Mouse (Mus musculus) hindbrain, embryonic 11.5 days (tissue): ENCODE measurements at regions not wholly inside any gene's neighbourhood (a gene's known extent, or its start where the extent isn't known, plus 50 kb on each side); places are given as distances from the start of the nearest gene placed in this dataset.

ENCODE experiments used
- ATAC-seq: fragments of 200-750 bp; cut with Nextera tagmentation; 2 replicates; pipeline ENCODE4 v1.8.0; 2017; ENCODE audit warnings: mild to moderate bottlenecking, moderate TSS enrichment, moderate library complexity; ENCODE audit not compliant: low FRiP score
- DNase-seq: peaks from one replicate; pipeline ENCODE4 v3.0.0-alpha.2; 2015; ENCODE audit warnings: low spot score
- H3K27ac ChIP-seq: fragments of 300-500 bp; sonication (generic); 2 replicates; pipeline ENCODE4 v1.5.1; 2014; ENCODE audit warnings: mild to moderate bottlenecking, low read depth, low read length
- H3K27me3 ChIP-seq: fragments of 300-500 bp; sonication (generic); 2 replicates; pipeline ENCODE4 v1.6.1; 2014; ENCODE audit warnings: mild to moderate bottlenecking, low read length, moderate library complexity, mixed read lengths; ENCODE audit not compliant: control insufficient read depth, insufficient read depth
- H3K36me3 ChIP-seq: fragments of 300-500 bp; sonication (generic); 2 replicates; pipeline ENCODE4 v1.6.1; 2014; ENCODE audit warnings: mild to moderate bottlenecking, low read length, moderate library complexity, mixed read lengths; ENCODE audit not compliant: control insufficient read depth, insufficient read depth
- H3K4me1 ChIP-seq: fragments of 300-500 bp; sonication (generic); replicated peaks from 2 replicates; pipeline ENCODE4 v1.6.1; 2014; ENCODE audit warnings: low read length, mixed read lengths; ENCODE audit not compliant: control insufficient read depth, insufficient read depth
- H3K4me2 ChIP-seq: fragments of 300-500 bp; sonication (generic); replicated peaks from 2 replicates; pipeline ENCODE4 v1.6.1; 2014; ENCODE audit warnings: mild to moderate bottlenecking, low read depth, low read length
- H3K4me3 ChIP-seq: fragments of 300-500 bp; sonication (generic); 2 replicates; pipeline ENCODE4 v1.5.1; 2014; ENCODE audit warnings: low read depth, low read length
- H3K9ac ChIP-seq: fragments of 300-500 bp; sonication (generic); 2 replicates; pipeline ENCODE4 v1.6.1; 2014; ENCODE audit warnings: low read depth, low read length
- H3K9me3 ChIP-seq: fragments of 300-500 bp; sonication (generic); 2 replicates; pipeline ENCODE4 v1.6.1; 2016; ENCODE audit warnings: low read length; ENCODE audit not compliant: control insufficient read depth
- WGBS: fragments of 180-500 bp; shearing (Covaris S2); extraction: QIAGEN DNeasy Blood & Tissue Kit; methylation state at CpG from one replicate; pipeline ENCODE4 v1.1.7; 2014; 5-methylcytosine and 5-hydroxymethylcytosine counted together

GRCm38 (mm10) chr12:37632368-37632767 lies 185.2 kb upstream of the Dgkb start:
- Histone ChIP-seq H3K4me2 (no peak overlapping the region), H3K4me3 (no peak overlapping the region), H3K27ac (no peak overlapping the region), H3K4me1 (no peaks in the 10 kb centered on the region), H3K27me3 (no peaks in the 10 kb centered on the region), H3K36me3 (no peaks in the 10 kb centered on the region), H3K9me3 (no peaks in the 10 kb centered on the region), H3K9ac (no peak overlapping the region)
- DNase-seq (no peak), ATAC-seq (no peak)

GRCm38 (mm10) chr12:37633286-37633685 lies 184.2 kb upstream of the Dgkb start:
- no peak overlapping the region for H3K4me3 ChIP-seq
- ATAC-seq = no peak
- no peaks in the 10 kb centered on the region for H3K4me1 ChIP-seq
- no peaks in the 10 kb centered on the region for H3K36me3 ChIP-seq
- no peak overlapping the region for H3K27ac ChIP-seq
- H3K27me3 ChIP-seq = no peaks in the 10 kb centered on the region
- 75% methylated on average over 4 of the region's 4 CpGs for WGBS
- no peak overlapping the region for H3K4me2 ChIP-seq
- no peak for DNase-seq
- no peaks in the 10 kb centered on the region for H3K9me3 ChIP-seq
- no peak overlapping the region for H3K9ac ChIP-seq

GRCm38 (mm10) chr12:37646186-37646585 lies 171.3 kb upstream of the Dgkb start:
- H3K27me3 ChIP-seq = no peaks in the 10 kb centered on the region
- H3K36me3 ChIP-seq = no peaks in the 10 kb centered on the region
- ATAC-seq = no peak
- no peak overlapping the region for H3K4me2 ChIP-seq
- WGBS = 79% methylated on average over 3 of the region's 3 CpGs
- H3K4me1 ChIP-seq = no peaks in the 10 kb centered on the region
- H3K9ac ChIP-seq = no peak overlapping the region
- no peaks in the 10 kb centered on the region for H3K9me3 ChIP-seq
- no peak overlapping the region for H3K4me3 ChIP-seq
- no peak for DNase-seq
- no peak overlapping the region for H3K27ac ChIP-seq

- DNase-seq (no peak), ATAC-seq (peak; percentile 64)
- H3K4me2 ChIP-seq = no peak overlapping the region
- WGBS = 68% methylated on average over 4 of the region's 4 CpGs
- H3K9ac ChIP-seq = no peak overlapping the region
- H3K27me3 ChIP-seq = no peaks in the 10 kb centered on the region
- no peaks in the 10 kb centered on the region for H3K4me1 ChIP-seq
- no peaks in the 10 kb centered on the region for H3K9me3 ChIP-seq
- H3K4me3 ChIP-seq = no peak overlapping the region
- H3K36me3 ChIP-seq = no peaks in the 10 kb centered on the region
- H3K27ac ChIP-seq = no peak overlapping the region
These were observed 164.2 kb upstream of the Dgkb start for GRCm38 (mm10) chr12:37653287-37653686.

- Histone ChIP-seq H3K9me3 (no peaks in the 10 kb centered on the region), H3K9ac (no peak overlapping the region), H3K27me3 (no peaks in the 10 kb centered on the region), H3K4me1 (no peaks in the 10 kb centered on the region), H3K4me3 (no peak overlapping the region), H3K27ac (no peak overlapping the region), H3K4me2 (no peak overlapping the region), H3K36me3 (no peaks in the 10 kb centered on the region)
- no peak for DNase-seq
- no peak for ATAC-seq
These were observed 163.3 kb upstream of the Dgkb start for GRCm38 (mm10) chr12:37654256-37654655.

GRCm38 (mm10) chr12:37660016-37660415 lies 157.5 kb upstream of the Dgkb start:
- H3K4me1 ChIP-seq = no peaks in the 10 kb centered on the region
- no peaks in the 10 kb centered on the region for H3K36me3 ChIP-seq
- no peak overlapping the region for H3K4me2 ChIP-seq
- H3K27me3 ChIP-seq = no peaks in the 10 kb centered on the region
- H3K9ac ChIP-seq = no peak overlapping the region
- H3K9me3 ChIP-seq = no peaks in the 10 kb centered on the region
- 70% methylated on average over 1 of the region's 1 CpGs for WGBS
- ATAC-seq (no peak), DNase-seq (no peak)
- H3K4me3 ChIP-seq = no peak overlapping the region
- no peak overlapping the region for H3K27ac ChIP-seq

- Histone ChIP-seq H3K4me2 (no peak overlapping the region), H3K36me3 (no peaks in the 10 kb centered on the region), H3K9me3 (no peaks in the 10 kb centered on the region), H3K9ac (no peak overlapping the region), H3K27me3 (no peaks in the 10 kb centered on the region), H3K4me1 (no peaks in the 10 kb centered on the region), H3K27ac (no peak overlapping the region), H3K4me3 (no peak overlapping the region)
- ATAC-seq (0 out of 2 replicates have a peak, but pooled peaks have one; percentile 11), DNase-seq (no peak)
These were observed 134.9 kb upstream of the Dgkb start for GRCm38 (mm10) chr12:37682455-37683110.

- no peak for ATAC-seq
- Histone ChIP-seq H3K36me3 (no peaks in the 10 kb centered on the region), H3K4me1 (no peaks in the 10 kb centered on the region), H3K4me3 (no peak overlapping the region), H3K27ac (no peak overlapping the region), H3K27me3 (no peaks in the 10 kb centered on the region), H3K9ac (no peak overlapping the region), H3K4me2 (no peak overlapping the region), H3K9me3 (no peaks in the 10 kb centered on the region)
- no peak for DNase-seq
- WGBS = 71% methylated on average over 2 of the region's 2 CpGs
These were observed 124.9 kb upstream of the Dgkb start for GRCm38 (mm10) chr12:37692584-37692983.
